Mouse (Mus musculus): Measurements from ENCODE around the gene Fam107b. TPM values are rescaled to one million over a fixed set of nuclear protein-coding genes. Genes with fewer than 3 reads are reported as not detected.

Gene Fam107b
- polyA plus RNA-seq, 1 experiment = 25.9 TPM

GRCm38 (mm10) chr2:3603181-3603580 lies 32.9 kb downstream of the Fam107b start:
- Histone ChIP-seq H3K27me3 (ENCODE audit: control insufficient read depth, insufficient read depth, low read length) (no peaks in the 10 kb centered on the region), H3K27ac (ENCODE audit: insufficient read depth, low read length) (no peak overlapping the region), H3K4me3 (ENCODE audit: extremely low read depth, insufficient read depth, insufficient read length) (no peak overlapping the region), H3K4me1 (ENCODE audit: control insufficient read depth, insufficient read depth, insufficient read length) (no peaks in the 10 kb centered on the region), H3K36me3 (ENCODE audit: control insufficient read depth, insufficient read depth, low read length) (no peaks in the 10 kb centered on the region)
- DNase-seq (ENCODE audit: low read depth in 1 of 2, low spot score in 2 of 2) = no peak
- no peak for TF ChIP-seq CTCF (IDR thresholded peaks at IDR 0.05; ENCODE audit: extremely low read depth, insufficient read depth, insufficient read length, insufficient replicate concordance)
- TF ChIP-seq POLR2A (IDR thresholded peaks at IDR 0.05; ENCODE audit: low read depth, low read length) = no peak
- WGBS = 92% methylated on average over 5 of the region's 5 CpGs

GRCm38 (mm10) chr2:3608868-3609854 lies 38.9 kb downstream of the Fam107b start:
- Histone ChIP-seq H3K27ac (ENCODE audit: insufficient read depth, low read length) (no peak overlapping the region), H3K36me3 (ENCODE audit: control insufficient read depth, insufficient read depth, low read length) (no peaks in the 10 kb centered on the region), H3K27me3 (ENCODE audit: control insufficient read depth, insufficient read depth, low read length) (no peaks in the 10 kb centered on the region), H3K4me3 (ENCODE audit: extremely low read depth, insufficient read depth, insufficient read length) (no peak overlapping the region), H3K4me1 (ENCODE audit: control insufficient read depth, insufficient read depth, insufficient read length) (no peaks in the 10 kb centered on the region)
- DNase-seq (ENCODE audit: low read depth in 1 of 2, low spot score in 2 of 2) = no peak
- WGBS = 44% methylated on average over 8 of the region's 8 CpGs
- no peak for TF ChIP-seq CTCF (IDR thresholded peaks at IDR 0.05; ENCODE audit: extremely low read depth, insufficient read depth, insufficient read length, insufficient replicate concordance)
- TF ChIP-seq POLR2A (IDR thresholded peaks at IDR 0.05; ENCODE audit: low read depth, low read length) = no peak

- TF ChIP-seq POLR2A (IDR thresholded peaks at IDR 0.05; ENCODE audit: low read depth, low read length) (no peak), CTCF (IDR thresholded peaks at IDR 0.05; ENCODE audit: extremely low read depth, insufficient read depth, insufficient read length, insufficient replicate concordance) (no peak)
- no peaks in the 10 kb centered on the region for H3K36me3 ChIP-seq (ENCODE audit: control insufficient read depth, insufficient read depth, low read length)
- H3K27ac ChIP-seq (ENCODE audit: insufficient read depth, low read length) = no peak overlapping the region
- DNase-seq (ENCODE audit: low read depth in 1 of 2, low spot score in 2 of 2) = no peak
- WGBS = 100% methylated on average over 1 of the region's 1 CpGs
- no peak overlapping the region for H3K4me3 ChIP-seq (ENCODE audit: extremely low read depth, insufficient read depth, insufficient read length)
- no peaks in the 10 kb centered on the region for H3K4me1 ChIP-seq (ENCODE audit: control insufficient read depth, insufficient read depth, insufficient read length)
- no peaks in the 10 kb centered on the region for H3K27me3 ChIP-seq (ENCODE audit: control insufficient read depth, insufficient read depth, low read length)
Measured at GRCm38 (mm10) chr2:3618446-3618845, 48.2 kb downstream of the Fam107b start.

DNA sequence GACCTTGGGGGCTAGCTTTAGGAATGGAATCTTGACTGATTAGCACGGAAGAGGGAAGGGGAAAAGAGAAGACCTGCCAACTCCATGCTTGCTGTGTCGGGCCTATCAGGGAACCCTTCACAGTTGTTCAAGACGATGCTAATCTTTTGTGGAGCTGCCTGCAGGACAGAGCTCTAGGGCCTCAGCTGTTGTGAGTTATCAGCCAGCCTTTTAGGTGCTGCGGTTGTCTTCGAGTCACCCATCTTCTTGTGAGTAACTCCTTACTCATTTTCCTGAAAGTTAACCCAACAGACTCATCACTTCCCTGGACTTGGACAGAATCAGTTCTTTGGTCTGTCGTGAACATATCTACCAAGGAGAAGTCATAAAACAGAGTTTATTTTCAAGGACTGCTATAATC lies 51.3 kb downstream of the Fam107b start:
- no peaks in the 10 kb centered on the region for H3K36me3 ChIP-seq (ENCODE audit: control insufficient read depth, insufficient read depth, low read length)
- H3K27ac ChIP-seq (ENCODE audit: insufficient read depth, low read length) = no peak overlapping the region
- H3K4me3 ChIP-seq (ENCODE audit: extremely low read depth, insufficient read depth, insufficient read length) = no peak overlapping the region
- H3K27me3 ChIP-seq (ENCODE audit: control insufficient read depth, insufficient read depth, low read length) = no peaks in the 10 kb centered on the region
- 87% methylated on average over 6 of the region's 6 CpGs for WGBS
- H3K4me1 ChIP-seq (ENCODE audit: control insufficient read depth, insufficient read depth, insufficient read length) = no peaks in the 10 kb centered on the region
- TF ChIP-seq POLR2A (IDR thresholded peaks at IDR 0.05; ENCODE audit: low read depth, low read length) (no peak), CTCF (IDR thresholded peaks at IDR 0.05; ENCODE audit: extremely low read depth, insufficient read depth, insufficient read length, insufficient replicate concordance) (no peak)
- no peak for DNase-seq (ENCODE audit: low read depth in 1 of 2, low spot score in 2 of 2)

DNA sequence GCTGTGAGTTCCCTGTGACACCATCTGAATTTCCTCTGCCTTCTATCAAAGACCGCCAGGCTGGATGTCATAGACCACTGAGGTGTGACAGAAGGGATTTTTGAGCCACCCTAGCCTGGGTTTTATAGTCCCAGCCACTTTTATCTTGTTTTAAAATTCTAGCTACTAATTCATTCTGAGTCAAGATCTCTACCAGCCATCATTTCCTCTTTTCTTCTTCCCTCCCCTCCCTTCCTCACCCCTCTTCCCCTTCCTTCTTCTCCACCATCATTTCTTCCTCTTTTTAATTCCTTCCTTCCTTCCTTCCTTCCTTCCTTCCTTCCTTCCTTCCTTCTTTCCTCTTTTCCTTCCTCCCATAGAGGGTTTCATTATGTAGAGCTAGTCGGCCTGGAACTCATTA lies 51.9 kb downstream of the Fam107b start:
- no peak for DNase-seq (ENCODE audit: low read depth in 1 of 2, low spot score in 2 of 2)
- Histone ChIP-seq H3K4me1 (ENCODE audit: control insufficient read depth, insufficient read depth, insufficient read length) (no peaks in the 10 kb centered on the region), H3K36me3 (ENCODE audit: control insufficient read depth, insufficient read depth, low read length) (no peaks in the 10 kb centered on the region), H3K4me3 (ENCODE audit: extremely low read depth, insufficient read depth, insufficient read length) (no peak overlapping the region), H3K27me3 (ENCODE audit: control insufficient read depth, insufficient read depth, low read length) (no peaks in the 10 kb centered on the region), H3K27ac (ENCODE audit: insufficient read depth, low read length) (no peak overlapping the region)
- 75% methylated on average over 2 of the region's 2 CpGs for WGBS
- TF ChIP-seq POLR2A (IDR thresholded peaks at IDR 0.05; ENCODE audit: low read depth, low read length) (no peak), CTCF (IDR thresholded peaks at IDR 0.05; ENCODE audit: extremely low read depth, insufficient read depth, insufficient read length, insufficient replicate concordance) (no peak)

DNA sequence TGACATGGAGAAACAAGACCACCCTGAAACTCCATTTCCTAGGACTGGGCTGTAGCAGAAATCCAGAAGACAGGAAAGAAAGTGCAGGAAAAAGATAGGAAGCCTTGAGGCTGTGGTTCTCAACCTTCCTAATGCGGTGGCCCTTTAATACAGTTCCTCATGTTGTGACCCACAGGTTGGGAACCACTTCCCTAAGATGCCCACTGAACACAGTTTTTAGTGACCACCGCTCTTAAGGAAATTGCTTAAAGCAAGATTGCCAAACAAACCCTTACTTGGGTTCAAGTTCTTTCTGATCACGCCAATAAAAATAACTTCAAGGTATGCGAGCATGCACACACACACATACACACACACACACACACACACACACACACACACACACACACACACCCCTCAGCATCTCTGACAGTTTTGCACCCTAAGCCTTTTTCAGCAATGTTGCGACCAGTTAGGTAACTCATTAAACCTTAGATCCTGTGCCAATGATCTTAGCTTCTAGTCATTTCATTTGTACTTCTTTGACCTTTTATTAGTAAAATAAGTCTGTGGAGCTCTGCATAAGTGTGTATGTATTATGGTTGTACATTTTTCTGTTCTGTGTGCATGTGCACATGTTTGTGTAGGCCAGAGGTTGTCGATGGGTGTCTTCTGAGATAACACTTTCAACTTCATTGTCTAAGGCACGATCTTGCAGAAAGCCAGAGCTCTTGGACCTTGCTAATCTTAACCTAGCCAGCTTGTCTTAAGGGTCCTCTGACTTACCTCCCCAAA lies 53.1 kb downstream of the Fam107b start:
- TF ChIP-seq POLR2A (IDR thresholded peaks at IDR 0.05; ENCODE audit: low read depth, low read length) (no peak), CTCF (IDR thresholded peaks at IDR 0.05; ENCODE audit: extremely low read depth, insufficient read depth, insufficient read length, insufficient replicate concordance) (no peak)
- Histone ChIP-seq H3K4me1 (ENCODE audit: control insufficient read depth, insufficient read depth, insufficient read length) (no peaks in the 10 kb centered on the region), H3K27ac (ENCODE audit: insufficient read depth, low read length) (no peak overlapping the region), H3K27me3 (ENCODE audit: control insufficient read depth, insufficient read depth, low read length) (no peaks in the 10 kb centered on the region), H3K4me3 (ENCODE audit: extremely low read depth, insufficient read depth, insufficient read length) (no peak overlapping the region), H3K36me3 (ENCODE audit: control insufficient read depth, insufficient read depth, low read length) (no peaks in the 10 kb centered on the region)
- WGBS = 92% methylated on average over 7 of the region's 7 CpGs
- no peak for DNase-seq (ENCODE audit: low read depth in 1 of 2, low spot score in 2 of 2)
